Mouse (Mus musculus): Measurements from ENCODE around the gene Gm6871. TPM values are rescaled to one million over a fixed set of nuclear protein-coding genes. Genes with fewer than 3 reads are reported as not detected.
"Not testable (repeated sequence)": the region's sequence is repeated elsewhere in the genome, so short reads cannot be mapped to it uniquely, and the experiment has no call there.

The Gm6871 gene
- polyA plus RNA-seq, 1 experiment from 2014 or later = not detected

- Histone ChIP-seq H3K27me3 (ENCODE audit: low read depth, poor library complexity, severe bottlenecking) (no peaks in the 10 kb centered on the region), H3K9me3 (replicated peaks) (peaks cover 25% of the 10 kb centered on the region), H3K36me3 (peaks cover 5% of the 10 kb centered on the region), H3K4me1 (peaks cover 6% of the 10 kb centered on the region; the same call in 1 of the 2 replicates), H3K27ac (replicated peaks) (peak overlapping the region; percentile 43; the same call in 1 of the 2 replicates), H3K4me3 (peak overlapping the region; percentile 71)
- peak; percentile 29 for DNase-seq (ENCODE audit: low spot score)
- WGBS = 22% methylated on average over 22 of the region's 22 CpGs
Observed at GRCm38 (mm10) chr7:41500151-41500934, 73.1 kb downstream of the Gm6871 start.

GRCm38 (mm10) chr7:41499389-41500049 is 73.9 kb downstream of the Gm6871 start, which contains the start of the genes Gm20449 and AW146154:
Gene Gm20449 (minus strand): TSS chr7:41499417.
Gene AW146154 (minus strand): TSS chr7:41499890.
- H3K4me3 ChIP-seq = peak within 1 kb of the TSS; percentile 71
- peak within 1 kb of the TSS; percentile 81 for H3K27ac ChIP-seq (replicated peaks)
- peak; percentile 84 for DNase-seq (ENCODE audit: low spot score)
- under 1% methylated on average over 18 of the region's 18 CpGs for WGBS
- peaks cover 13% of the 10 kb centered on the region for H3K36me3 ChIP-seq
- peaks cover 32% of the 10 kb centered on the region for H3K9me3 ChIP-seq (replicated peaks)
- H3K4me1 ChIP-seq = peaks cover 6% of the 10 kb centered on the region; the same call in 1 of the 2 replicates
- no peaks in the 10 kb centered on the region for H3K27me3 ChIP-seq (ENCODE audit: low read depth, poor library complexity, severe bottlenecking)

- 1% methylated on average over 6 of the region's 6 CpGs for WGBS
- H3K27me3 ChIP-seq (ENCODE audit: low read depth, poor library complexity, severe bottlenecking); H3K4me1 ChIP-seq; DNase-seq (ENCODE audit: low spot score): not testable (repeated sequence)
- H3K27ac ChIP-seq (replicated peaks) = peak overlapping the region; percentile 81
- peaks cover 18% of the 10 kb centered on the region for H3K36me3 ChIP-seq
- H3K9me3 ChIP-seq (replicated peaks) = peaks cover 37% of the 10 kb centered on the region
- H3K4me3 ChIP-seq = peak overlapping the region; percentile 71
Observed at GRCm38 (mm10) chr7:41499018-41499388, 74.5 kb downstream of the Gm6871 start.

DNA sequence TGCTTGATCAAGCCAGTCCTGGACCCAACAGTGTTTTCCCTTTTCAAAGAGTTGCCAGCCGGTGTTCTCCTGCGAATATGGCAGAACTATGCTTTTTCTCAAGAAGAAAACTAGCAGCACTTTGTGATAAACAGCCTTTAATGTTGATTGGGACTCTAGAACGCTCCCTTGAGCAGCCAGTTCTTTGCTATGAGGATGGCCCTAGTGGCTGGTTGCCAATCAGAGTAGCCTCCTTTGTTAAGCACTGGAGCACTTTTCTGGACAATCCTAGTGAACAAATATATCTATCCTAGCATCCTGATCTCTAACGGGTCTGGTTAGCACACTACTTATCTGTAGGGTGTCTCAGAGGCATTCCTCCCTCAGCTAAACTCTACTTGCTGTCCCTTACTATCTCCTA is 75.0 kb downstream of the Gm6871 start:
- not testable (repeated sequence) for DNase-seq (ENCODE audit: low spot score); H3K27ac ChIP-seq (replicated peaks); H3K27me3 ChIP-seq (ENCODE audit: low read depth, poor library complexity, severe bottlenecking); H3K4me1 ChIP-seq
- Histone ChIP-seq H3K9me3 (replicated peaks) (peaks cover 39% of the 10 kb centered on the region), H3K4me3 (peak overlapping the region; percentile 71), H3K36me3 (peaks cover 18% of the 10 kb centered on the region)
- WGBS = 80% methylated on average over 3 of the region's 4 CpGs

GRCm38 (mm10) chr7:41497871-41498270 is 75.6 kb downstream of the Gm6871 start:
- WGBS = 99% methylated on average over 2 of the region's 2 CpGs
- H3K27ac ChIP-seq (replicated peaks) = no peak overlapping the region

More at GRCm38 (mm10) chr7:41497871-41498270, 75.6 kb downstream of the Gm6871 start:
- peaks cover 18% of the 10 kb centered on the region for H3K36me3 ChIP-seq
- no peaks in the 10 kb centered on the region for H3K27me3 ChIP-seq (ENCODE audit: low read depth, poor library complexity, severe bottlenecking)
- peaks cover 6% of the 10 kb centered on the region; the same call in 1 of the 2 replicates for H3K4me1 ChIP-seq
- no peak for DNase-seq (ENCODE audit: low spot score)
- H3K4me3 ChIP-seq = no peak overlapping the region
- H3K9me3 ChIP-seq (replicated peaks) = peaks cover 38% of the 10 kb centered on the region

Other genes starting within 250 kb of the Gm6871 start
- gene AI987944, start 180.3 kb downstream of the Gm6871 start, polyA plus RNA-seq (2016; fragmentation: Nextera tagmentation; extraction: Ambion mirVana) = 11.0 and 11.9 TPM in 2 replicates
- gene Vmn2r57, start 125.0 kb downstream of the Gm6871 start, polyA plus RNA-seq (2016; fragmentation: Nextera tagmentation; extraction: Ambion mirVana) = 0.21 TPM in 2 replicates
- 0.04 TPM in 1 of 2 replicates, not detected in the other for gene Gm20449, start 74.2 kb downstream of the Gm6871 start, polyA plus RNA-seq (2016; fragmentation: Nextera tagmentation; extraction: Ambion mirVana)
- 8.4 and 13.4 TPM in 2 replicates for gene AW146154, start 73.8 kb downstream of the Gm6871 start, polyA plus RNA-seq (2016; fragmentation: Nextera tagmentation; extraction: Ambion mirVana)
- 14.6 and 17.2 TPM in 2 replicates for gene 2610021A01Rik, start 25.6 kb upstream of the Gm6871 start, polyA plus RNA-seq (2016; fragmentation: Nextera tagmentation; extraction: Ambion mirVana)
- gene Zfp788, start 59.5 kb upstream of the Gm6871 start, polyA plus RNA-seq (2016; fragmentation: Nextera tagmentation; extraction: Ambion mirVana) = 12.4 and 15.4 TPM in 2 replicates